Mouse (Mus musculus): ENCODE measurements around the gene Themis3. TPM values are rescaled to one million over a fixed set of nuclear protein-coding genes. Genes with fewer than 3 reads are reported as not detected.
"Not testable (repeated sequence)": the region's sequence is repeated elsewhere in the genome, so short reads cannot be mapped to it uniquely, and the experiment has no call there.

Gene Themis3
- polyA plus RNA-seq, 1 experiment from 2014 or later: not detected

- Histone ChIP-seq H3K79me2 (ENCODE audit: inconsistent target) (no peaks in the 10 kb centered on the region), H3K4me3 (ENCODE audit: inconsistent target) (no peak overlapping the region), H3K36me3 (ENCODE audit: inconsistent target) (no peaks in the 10 kb centered on the region), H3K27ac (no peak overlapping the region)
- WGBS (ENCODE audit: missing documents): 86% methylated on average over 6 of the region's 6 CpGs
These were observed 16.9 kb downstream of the Themis3 start for GRCm38 (mm10) chr17:66577507-66577906.

- Histone ChIP-seq H3K4me3 (ENCODE audit: inconsistent target) (no peak overlapping the region), H3K79me2 (ENCODE audit: inconsistent target) (no peaks in the 10 kb centered on the region), H3K36me3 (ENCODE audit: inconsistent target) (no peaks in the 10 kb centered on the region), H3K27ac (no peak overlapping the region)
- 78% methylated on average over 4 of the region's 4 CpGs for WGBS (ENCODE audit: missing documents)
These were observed 21.8 kb downstream of the Themis3 start for GRCm38 (mm10) chr17:66572677-66573060.

GRCm38 (mm10) chr17:66571860-66572676, 22.4 kb downstream of the Themis3 start:
- Histone ChIP-seq H3K27ac (no peak overlapping the region), H3K4me3 (ENCODE audit: inconsistent target) (no peak overlapping the region), H3K79me2 (ENCODE audit: inconsistent target) (no peaks in the 10 kb centered on the region), H3K36me3 (ENCODE audit: inconsistent target) (no peaks in the 10 kb centered on the region)
- 78% methylated on average over 11 of the region's 11 CpGs for WGBS (ENCODE audit: missing documents)

GRCm38 (mm10) chr17:66564213-66564612, 30.2 kb downstream of the Themis3 start:
- Histone ChIP-seq H3K27ac (no peak overlapping the region), H3K36me3 (ENCODE audit: inconsistent target) (no peaks in the 10 kb centered on the region), H3K4me3 (ENCODE audit: inconsistent target) (no peak overlapping the region), H3K79me2 (ENCODE audit: inconsistent target) (no peaks in the 10 kb centered on the region)
- 86% methylated on average over 7 of the region's 7 CpGs for WGBS (ENCODE audit: missing documents)

- Histone ChIP-seq H3K36me3 (ENCODE audit: inconsistent target) (no peaks in the 10 kb centered on the region), H3K27ac (no peak overlapping the region), H3K79me2 (ENCODE audit: inconsistent target) (no peaks in the 10 kb centered on the region)
These were observed 30.9 kb downstream of the Themis3 start for GRCm38 (mm10) chr17:66563551-66563950.

GRCm38 (mm10) chr17:66561380-66561779, 33.0 kb downstream of the Themis3 start:
- H3K4me3 ChIP-seq (ENCODE audit: inconsistent target): no peak overlapping the region
- WGBS (ENCODE audit: missing documents): 11% methylated on average over 2 of the region's 2 CpGs
- no peaks in the 10 kb centered on the region for H3K79me2 ChIP-seq (ENCODE audit: inconsistent target)

More at GRCm38 (mm10) chr17:66563551-66563950, 30.9 kb downstream of the Themis3 start:
- H3K4me3 ChIP-seq (ENCODE audit: inconsistent target): no peak overlapping the region
- 55% methylated on average over 1 of the region's 1 CpGs for WGBS (ENCODE audit: missing documents)

GRCm38 (mm10) chr17:66558404-66559317, 35.8 kb downstream of the Themis3 start:
- Histone ChIP-seq H3K27ac (no peak overlapping the region), H3K36me3 (ENCODE audit: inconsistent target) (no peaks in the 10 kb centered on the region), H3K79me2 (ENCODE audit: inconsistent target) (no peaks in the 10 kb centered on the region), H3K4me3 (ENCODE audit: inconsistent target) (no peak overlapping the region)
- 93% methylated on average over 17 of the region's 17 CpGs for WGBS (ENCODE audit: missing documents)

More at GRCm38 (mm10) chr17:66561380-66561779, 33.0 kb downstream of the Themis3 start:
- H3K36me3 ChIP-seq (ENCODE audit: inconsistent target): no peaks in the 10 kb centered on the region
- H3K27ac ChIP-seq: no peak overlapping the region

- H3K79me2 ChIP-seq (ENCODE audit: inconsistent target): no peaks in the 10 kb centered on the region
- 87% methylated on average over 4 of the region's 4 CpGs for WGBS (ENCODE audit: missing documents)
- no peak overlapping the region for H3K27ac ChIP-seq
- H3K36me3 ChIP-seq (ENCODE audit: inconsistent target): no peaks in the 10 kb centered on the region
- H3K4me3 ChIP-seq (ENCODE audit: inconsistent target): no peak overlapping the region
These were observed 41.7 kb downstream of the Themis3 start for GRCm38 (mm10) chr17:66552690-66553089.

GRCm38 (mm10) chr17:66550486-66550885, 43.9 kb downstream of the Themis3 start:
- no peak overlapping the region for H3K4me3 ChIP-seq (ENCODE audit: inconsistent target)
- 87% methylated on average over 5 of the region's 5 CpGs for WGBS (ENCODE audit: missing documents)
- H3K36me3 ChIP-seq (ENCODE audit: inconsistent target): no peaks in the 10 kb centered on the region
- no peaks in the 10 kb centered on the region for H3K79me2 ChIP-seq (ENCODE audit: inconsistent target)
- no peak overlapping the region for H3K27ac ChIP-seq

- H3K36me3 ChIP-seq (ENCODE audit: inconsistent target): no peaks in the 10 kb centered on the region
- H3K27ac ChIP-seq: no peak overlapping the region
- H3K4me3 ChIP-seq (ENCODE audit: inconsistent target): no peak overlapping the region
- H3K79me2 ChIP-seq (ENCODE audit: inconsistent target): no peaks in the 10 kb centered on the region
- 17% methylated on average over 1 of the region's 1 CpGs for WGBS (ENCODE audit: missing documents)
These were observed 62.1 kb downstream of the Themis3 start for GRCm38 (mm10) chr17:66532285-66532684.

- Histone ChIP-seq H3K27ac (no peak overlapping the region), H3K36me3 (ENCODE audit: inconsistent target) (no peaks in the 10 kb centered on the region), H3K79me2 (ENCODE audit: inconsistent target) (peaks cover 9% of the 10 kb centered on the region), H3K4me3 (ENCODE audit: inconsistent target) (no peak overlapping the region)
- WGBS (ENCODE audit: missing documents): 93% methylated on average over 5 of the region's 5 CpGs
These were observed 71.0 kb downstream of the Themis3 start for GRCm38 (mm10) chr17:66523396-66523795.

- WGBS (ENCODE audit: missing documents): 95% methylated on average over 1 of the region's 1 CpGs
- not testable (repeated sequence) for H3K4me3 ChIP-seq (ENCODE audit: inconsistent target); H3K36me3 ChIP-seq (ENCODE audit: inconsistent target); H3K27ac ChIP-seq
- H3K79me2 ChIP-seq (ENCODE audit: inconsistent target): peaks cover 16% of the 10 kb centered on the region
These were observed 71.8 kb downstream of the Themis3 start for GRCm38 (mm10) chr17:66522631-66523030.

- WGBS (ENCODE audit: missing documents): 12% methylated on average over 62 of the region's 71 CpGs
- no peaks in the 10 kb centered on the region for H3K36me3 ChIP-seq (ENCODE audit: inconsistent target)
- H3K4me3 ChIP-seq (ENCODE audit: inconsistent target): peak within 1 kb of the TSS; percentile 76
- peaks cover 44% of the 10 kb centered on the region for H3K79me2 ChIP-seq (ENCODE audit: inconsistent target)
- H3K27ac ChIP-seq: peak within 1 kb of the TSS; percentile 43
These were observed 74.6 kb downstream of the Themis3 start, which contains the start of gene Rab12 for GRCm38 (mm10) chr17:66519554-66520553. Gene Rab12, minus strand, starts transcription at chr17:66519729.

All from macrophage (primary cell).